Mouse (Mus musculus): ENCODE measurements around the gene Xirp1.
"Not testable (repeated sequence)": the region's sequence is repeated elsewhere in the genome, so short reads cannot be mapped to it uniquely, and the experiment has no call there.

The Xirp1 gene

GRCm38 (mm10) chr9:120016956-120017355, 6.4 kb downstream of the Xirp1 start:
- no peak for DNase-seq

- no peak for DNase-seq
Observed at GRCm38 (mm10) chr9:120014828-120015227, 8.6 kb downstream of the Xirp1 start.

- DNase-seq, result no peak
Observed at GRCm38 (mm10) chr9:120013251-120013820, 10.1 kb downstream of the Xirp1 start.

- no peak for DNase-seq
Observed at GRCm38 (mm10) chr9:120012781-120013180, 10.6 kb downstream of the Xirp1 start.

- DNase-seq, result not testable (repeated sequence)
Observed at GRCm38 (mm10) chr9:120012161-120012560, 11.2 kb downstream of the Xirp1 start.

- DNase-seq, result peak; percentile 90
Observed at GRCm38 (mm10) chr9:120011533-120011932, 11.9 kb downstream of the Xirp1 start.

GRCm38 (mm10) chr9:120010781-120011511, 12.5 kb downstream of the Xirp1 start:
- DNase-seq, result peak; percentile 96

- DNase-seq, result no peak
Observed at GRCm38 (mm10) chr9:120009871-120010270, 13.5 kb downstream of the Xirp1 start.

GRCm38 (mm10) chr9:120009226-120009841, 14.1 kb downstream of the Xirp1 start:
- no peak for DNase-seq

GRCm38 (mm10) chr9:120007833-120008232, 15.6 kb downstream of the Xirp1 start:
- DNase-seq, result no peak

GRCm38 (mm10) chr9:120005936-120006335, 17.5 kb downstream of the Xirp1 start:
- no peak for DNase-seq

GRCm38 (mm10) chr9:120002893-120003292, 20.5 kb downstream of the Xirp1 start:
- DNase-seq, result no peak

GRCm38 (mm10) chr9:120001945-120002725, 21.3 kb downstream of the Xirp1 start:
- peak; percentile 83 for DNase-seq

- DNase-seq, result no peak
Observed at GRCm38 (mm10) chr9:120000761-120001160, 22.6 kb downstream of the Xirp1 start.

GRCm38 (mm10) chr9:119999636-120000035, 23.8 kb downstream of the Xirp1 start:
- DNase-seq, result no peak

- DNase-seq, result no peak
Observed at GRCm38 (mm10) chr9:119998776-119999175, 24.6 kb downstream of the Xirp1 start.

GRCm38 (mm10) chr9:119996080-119996479, 27.3 kb downstream of the Xirp1 start:
- DNase-seq, result no peak

- DNase-seq, result no peak
Observed at GRCm38 (mm10) chr9:119994207-119994606, 29.2 kb downstream of the Xirp1 start.

- no peak for DNase-seq
Observed at GRCm38 (mm10) chr9:119993092-119993844, 30.1 kb downstream of the Xirp1 start.

- no peak for DNase-seq
Observed at GRCm38 (mm10) chr9:119991310-119991709, 32.1 kb downstream of the Xirp1 start.

GRCm38 (mm10) chr9:119988304-119988703, 35.1 kb downstream of the Xirp1 start:
- no peak for DNase-seq

- no peak for DNase-seq
Observed at GRCm38 (mm10) chr9:119985881-119986574, 37.4 kb downstream of the Xirp1 start.

Data from retina, postnatal 1 day (tissue).